Mouse (Mus musculus): ENCODE measurements around the gene Ndrg4. TPM values are rescaled to one million over a fixed set of nuclear protein-coding genes. Genes with fewer than 3 reads are reported as not detected.
A peak's percentile ranks its signal among the peaks of the same experiment; 100 is the strongest.

Gene Ndrg4
- total RNA-seq, 2 experiments from 2014 or later = 314 to 320 TPM

- intact Hi-C loops (cut with DNase I) = loop anchor here (10.0 kb wide), 1 partner anchor 200 kb away; no protein-coding TSS in a partner anchor
- no peak for DNase-seq
These were observed 37.6 kb downstream of the Ndrg4 start for GRCm38 (mm10) chr8:95714367-95714766.

- DNase-seq = no peak
- intact Hi-C loops (cut with DNase I) = loop anchor here (5.0 to 10.0 kb wide), 2 partner anchors 117 to 200 kb away; no protein-coding TSS in a partner anchor
These were observed 38.1 kb downstream of the Ndrg4 start for GRCm38 (mm10) chr8:95714837-95715413.

DNA sequence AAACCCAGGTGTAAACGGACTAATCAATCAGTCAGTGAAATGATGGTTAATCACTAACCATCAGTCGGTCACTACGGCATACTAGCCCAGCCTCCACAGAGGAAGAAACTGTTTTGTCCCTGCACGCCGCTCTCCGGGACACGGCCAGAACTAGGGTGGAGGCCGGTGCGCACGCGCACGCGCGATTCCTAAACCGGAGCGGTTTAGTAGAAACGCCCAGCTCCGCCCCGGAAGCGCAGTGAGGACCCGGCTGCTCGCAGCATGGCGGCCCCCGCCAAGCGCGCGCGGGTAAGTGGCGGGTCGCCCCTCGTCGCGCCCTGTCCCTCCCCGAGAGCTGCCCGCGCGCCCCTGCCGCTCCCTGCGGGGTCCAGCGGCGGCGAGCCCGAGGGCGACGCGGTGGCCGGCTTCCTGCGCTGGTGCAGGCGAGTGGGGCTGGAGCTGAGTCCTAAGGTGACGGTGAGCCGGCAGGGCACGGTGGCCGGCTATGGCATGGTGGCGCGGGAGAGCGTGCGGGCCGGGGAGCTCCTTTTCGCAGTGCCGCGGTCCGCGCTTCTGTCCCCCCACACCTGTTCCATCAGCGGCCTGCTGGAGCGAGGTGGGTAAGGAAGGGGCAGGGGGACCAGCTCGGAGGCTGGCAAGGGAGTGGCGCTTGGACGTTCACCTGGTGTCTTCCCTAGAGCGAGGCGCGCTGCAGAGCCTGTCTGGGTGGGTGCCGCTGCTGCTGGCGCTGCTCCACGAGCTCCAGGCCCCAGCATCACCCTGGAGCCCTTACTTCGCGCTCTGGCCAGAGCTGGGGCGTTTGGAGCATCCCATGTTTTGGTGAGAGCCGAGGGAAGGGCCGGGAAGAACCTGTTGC, 39.1 kb downstream of the Ndrg4 start, which contains the start of gene Setd6:
Gene Setd6 (plus strand): TSS at position 206 of the 856 bp plus-strand sequence.
- intact Hi-C loops (cut with DNase I) = loop anchor here (5.0 to 10.0 kb wide), 2 partner anchors 116 to 199 kb away; no protein-coding TSS in a partner anchor
- peak; percentile 84 to 87 for DNase-seq

DNA sequence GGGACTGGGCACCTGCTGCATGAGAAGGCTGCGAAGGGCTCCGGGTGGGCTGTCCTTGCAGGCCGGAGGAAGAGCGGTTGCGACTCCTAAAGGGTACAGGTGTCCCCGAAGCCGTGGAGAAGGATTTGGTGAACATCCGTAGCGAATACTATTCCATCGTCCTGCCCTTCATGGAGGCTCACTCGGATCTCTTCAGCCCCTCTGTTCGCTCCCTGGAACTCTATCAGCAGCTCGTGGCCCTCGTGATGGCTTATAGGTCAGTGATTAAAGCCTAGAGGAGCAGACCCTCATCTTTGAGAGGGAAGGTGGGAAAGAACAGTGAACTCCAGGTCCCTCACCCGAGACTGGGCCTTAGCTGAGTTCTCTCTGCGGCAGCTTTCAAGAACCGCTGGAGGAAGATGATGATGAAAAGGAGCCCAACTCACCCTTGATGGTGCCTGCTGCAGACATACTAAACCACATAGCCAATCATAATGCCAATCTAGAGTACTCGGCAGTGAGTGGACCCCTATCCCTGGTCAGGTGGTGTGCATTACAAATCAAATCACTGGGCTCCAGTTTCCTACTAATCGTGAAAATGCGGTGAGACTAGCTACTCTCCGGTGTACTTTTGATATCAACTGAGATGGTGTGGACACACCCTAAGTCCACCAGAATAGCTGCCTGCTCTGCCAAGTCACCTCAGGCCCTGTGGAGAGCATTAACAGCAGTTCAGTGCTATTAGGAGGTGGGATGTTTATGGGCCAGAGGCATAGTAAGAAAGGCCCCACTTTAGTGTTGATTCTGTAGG, 40.0 kb downstream of the Ndrg4 start:
- intact Hi-C loops (cut with DNase I) = loop anchor here (5.0 to 10.0 kb wide), 2 partner anchors 116 to 198 kb away; no protein-coding TSS in a partner anchor
- DNase-seq = no peak

- intact Hi-C loops (cut with DNase I) = no loop called here
- no peak for DNase-seq
These were observed 50.8 kb downstream of the Ndrg4 start for GRCm38 (mm10) chr8:95727625-95728024.

DNA sequence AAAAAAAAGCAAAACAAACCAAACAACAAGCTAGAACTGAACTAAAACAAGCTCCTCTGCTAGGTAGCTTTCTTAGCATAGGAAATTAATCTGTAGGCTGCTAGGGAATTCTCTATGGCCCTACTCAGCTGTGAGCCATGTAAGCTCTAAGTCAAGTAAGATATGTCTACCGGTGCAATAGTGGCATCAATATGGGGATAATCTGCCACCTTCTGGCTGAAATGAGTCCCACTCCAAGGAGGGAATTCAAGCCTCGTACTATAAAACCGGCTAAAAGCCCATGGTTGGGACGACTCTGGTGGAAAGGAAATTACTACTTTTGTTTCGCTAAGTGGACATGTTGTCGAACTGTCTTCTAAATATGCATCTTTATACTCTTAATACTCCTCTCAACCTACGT, 61.8 kb downstream of the Ndrg4 start:
- intact Hi-C loops (cut with DNase I) = no loop called here

GRCm38 (mm10) chr8:95741732-95742131, 65.0 kb downstream of the Ndrg4 start:
- intact Hi-C loops (cut with DNase I) = no loop called here
- no peak for DNase-seq

More for the DNA sequence above, 61.8 kb downstream of the Ndrg4 start:
- DNase-seq = no peak

DNA sequence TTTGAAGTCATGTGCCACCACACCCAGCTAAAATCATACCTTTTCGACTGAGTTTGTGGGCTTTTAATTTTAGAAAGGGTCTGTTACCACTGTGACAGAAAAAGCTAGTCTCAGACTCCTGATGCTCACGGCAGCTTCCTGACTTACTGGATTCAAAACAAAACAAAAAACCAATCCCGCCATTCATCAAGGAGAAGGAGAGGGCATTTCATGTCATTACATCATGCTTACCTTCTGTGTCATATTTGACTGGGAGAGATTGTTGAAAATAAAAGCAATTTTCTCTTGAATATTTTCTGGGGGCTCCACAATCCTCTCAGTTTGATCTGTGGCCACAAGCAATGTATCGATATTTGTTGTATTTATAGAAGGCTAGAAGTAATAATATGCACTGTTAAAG, 71.2 kb downstream of the Ndrg4 start:
- intact Hi-C loops (cut with DNase I) = no loop called here
- no peak for DNase-seq

- intact Hi-C loops (cut with DNase I) = no loop called here
These were observed 75.1 kb downstream of the Ndrg4 start for GRCm38 (mm10) chr8:95751924-95752323.

DNA sequence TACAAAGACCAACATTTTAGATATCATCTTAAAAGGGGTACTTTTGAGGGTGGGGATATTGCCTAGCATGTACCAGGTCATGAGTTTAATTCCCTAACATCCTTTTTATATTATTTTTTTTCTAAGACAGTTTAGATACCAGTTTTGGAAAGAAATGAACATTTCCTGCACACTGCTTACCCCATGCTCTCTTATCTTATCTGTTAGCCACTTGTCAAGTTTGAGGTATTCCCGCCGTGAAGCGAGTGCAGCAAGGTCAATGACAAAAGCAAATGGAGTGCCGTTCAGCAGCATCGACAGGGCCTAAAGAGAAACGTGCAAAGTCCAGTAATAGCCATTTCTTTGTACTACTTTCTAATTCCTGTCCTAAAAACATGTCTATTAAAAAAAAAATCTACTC, 83.5 kb downstream of the Ndrg4 start:
- no peak for DNase-seq
- intact Hi-C loops (cut with DNase I) = no loop called here

More at GRCm38 (mm10) chr8:95751924-95752323, 75.1 kb downstream of the Ndrg4 start:
- no peak for DNase-seq

- no peak for DNase-seq
- intact Hi-C loops (cut with DNase I) = no loop called here
These were observed 87.4 kb downstream of the Ndrg4 start for GRCm38 (mm10) chr8:95764133-95764532.

Small RNA genes lying within 50 kb of the gene (microRNA-seq; reads per million reads assigned to microRNA genes)
- gene Mir7073 = 1.3 to 3.6 reads per million in 2 experiments

Other genes with a start within 250 kb of the Ndrg4 start
- 10 to 100 TPM; 32.9 to 38.7 TPM for gene Cfap20, start 242.1 kb upstream of the Ndrg4 start, total RNA-seq (2021)
- 10 to 100 TPM; 32.8 to 35.0 TPM for gene Csnk2a2, start 186.9 kb upstream of the Ndrg4 start, total RNA-seq (2021)
- gene Ccdc113, start 142.9 kb upstream of the Ndrg4 start, total RNA-seq (2021) = not detected
- gene Prss54, start 100.6 kb upstream of the Ndrg4 start, total RNA-seq (2021) = not detected
- gene Gins3, start 43.5 kb upstream of the Ndrg4 start, total RNA-seq (2021) = 1 to 10 TPM; 1.2 to 1.6 TPM
- gene Setd6, start 38.9 kb downstream of the Ndrg4 start, total RNA-seq (2021) = 10 to 100 TPM in 1 of 2 experiments, 1 to 10 TPM in 1; 8.5 to 11.6 TPM
- 100 to 1,000 TPM; 129 to 138 TPM for gene Cnot1, start 130.5 kb downstream of the Ndrg4 start, total RNA-seq (2021)
- gene Sap18b, start 148.4 kb downstream of the Ndrg4 start, total RNA-seq (2021) = 10 to 100 TPM; 81.7 to 82.4 TPM
- gene Slc38a7, start 176.6 kb downstream of the Ndrg4 start, total RNA-seq (2021) = 10 to 100 TPM in 1 of 2 experiments, 1 to 10 TPM in 1; 9.9 to 12.0 TPM
- 100 to 1,000 TPM; 785 to 791 TPM for gene Got2, start 211.6 kb downstream of the Ndrg4 start, total RNA-seq (2021)